Mouse (Mus musculus) retina, postnatal 1 day (tissue): Measurements from ENCODE around the gene Hps6.
A peak's percentile ranks its signal among the peaks of the same experiment; 100 is the strongest.

Experiments used
- DNase-seq: peaks from one replicate; pipeline ENCODE4 v3.0.0-alpha.2; 2012

The Hps6 gene

GRCm38 (mm10) chr19:46030196-46030983 is 27.1 kb downstream of the Hps6 start:
- no peak for DNase-seq

GRCm38 (mm10) chr19:46031689-46032432 is 28.6 kb downstream of the Hps6 start:
- DNase-seq: no peak

GRCm38 (mm10) chr19:46032731-46033510 is 29.6 kb downstream of the Hps6 start:
- no peak for DNase-seq

GRCm38 (mm10) chr19:46033911-46034310 is 30.6 kb downstream of the Hps6 start:
- DNase-seq: no peak

GRCm38 (mm10) chr19:46035971-46036370 is 32.7 kb downstream of the Hps6 start:
- no peak for DNase-seq

GRCm38 (mm10) chr19:46036477-46037242 is 33.4 kb downstream of the Hps6 start:
- peak; percentile 62 for DNase-seq

GRCm38 (mm10) chr19:46037243-46037924 is 34.1 kb downstream of the Hps6 start:
- DNase-seq: no peak

GRCm38 (mm10) chr19:46037925-46038850 is 34.9 kb downstream of the Hps6 start:
- peak; percentile 36 for DNase-seq

- DNase-seq: no peak
These were observed 35.5 kb downstream of the Hps6 start for GRCm38 (mm10) chr19:46038851-46039260.

- DNase-seq: peak; percentile 98
These were observed 36.2 kb downstream of the Hps6 start for GRCm38 (mm10) chr19:46039478-46039877.

- DNase-seq: no peak
These were observed 37.0 kb downstream of the Hps6 start for GRCm38 (mm10) chr19:46040149-46040902.

- DNase-seq: no peak
These were observed 38.1 kb downstream of the Hps6 start for GRCm38 (mm10) chr19:46041299-46041932.

- DNase-seq: peak; percentile 98
These were observed 38.7 kb downstream of the Hps6 start for GRCm38 (mm10) chr19:46041933-46042475.

- peak; percentile 92 for DNase-seq
These were observed 39.2 kb downstream of the Hps6 start for GRCm38 (mm10) chr19:46042476-46043011.

GRCm38 (mm10) chr19:46043380-46043779 is 40.1 kb downstream of the Hps6 start:
- DNase-seq: no peak

GRCm38 (mm10) chr19:46044271-46044992 is 41.1 kb downstream of the Hps6 start, which contains the start of gene Pprc1:
TSS of gene Pprc1 (plus strand) at chr19:46044886.
- DNase-seq: peak; percentile 65

GRCm38 (mm10) chr19:46044993-46045695 is 41.8 kb downstream of the Hps6 start, which contains the start of gene Ldb1:
TSS of gene Ldb1 (minus strand) at chr19:46045214.
- peak; percentile 96 for DNase-seq
